Mouse (Mus musculus) heart, adult 2 months (tissue): Measurements from ENCODE around the gene Rps25. TPM values are rescaled to one million over a fixed set of nuclear protein-coding genes. Genes with fewer than 3 reads are reported as not detected.
A peak's percentile ranks its signal among the peaks of the same experiment; 100 is the strongest.
"Not testable (repeated sequence)": the region's sequence is repeated elsewhere in the genome, so short reads cannot be mapped to it uniquely, and the experiment has no call there.

Source experiments
- DNase-seq, 2 experiments: peaks; one replicate each; pipeline ENCODE4 v3.0.0; 2021
- H3K27ac ChIP-seq: fragments of 200-600 bp; 2 replicates; pipeline ENCODE4 v1.8.1; 2022
- H3K27me3 ChIP-seq: fragments of 200-500 bp; 2 replicates; pipeline ENCODE4 v1.6.1; 2012; ENCODE audit warnings: mild to moderate bottlenecking, low read length, inconsistent platforms, mixed read lengths; ENCODE audit not compliant: control insufficient read depth, insufficient read depth
- H3K36me3 ChIP-seq: fragments of 200-500 bp; 2 replicates; pipeline ENCODE4 v1.6.1; 2012; ENCODE audit warnings: low read length, inconsistent platforms; ENCODE audit not compliant: control insufficient read depth, insufficient read depth
- H3K4me1 ChIP-seq: fragments of 200-500 bp; 2 replicates; pipeline ENCODE4 v1.6.1; 2011; ENCODE audit warnings: low read length; ENCODE audit not compliant: control insufficient read depth, insufficient read depth
- H3K4me3 ChIP-seq: fragments of 200-600 bp; 2 replicates; pipeline ENCODE4 v1.8.1; 2022
- H3K79me2 ChIP-seq: fragments of 200-500 bp; replicated peaks from 2 replicates; pipeline ENCODE4 v1.6.1; 2012; ENCODE audit warnings: mild to moderate bottlenecking, inconsistent platforms, low read length, moderate library complexity, mixed read lengths; ENCODE audit not compliant: control insufficient read depth, insufficient read depth
- H3K9ac ChIP-seq: fragments of 200-500 bp; 2 replicates; pipeline ENCODE4 v1.6.1; 2012; ENCODE audit warnings: low read depth, mild to moderate bottlenecking, control low read depth, inconsistent platforms, low read length, mixed read lengths
- CTCF ChIP-seq: fragments of 200-600 bp; IDR thresholded peaks from 2 replicates; pipeline ENCODE4 v1.8.1; 2022; ENCODE audit warnings: antibody characterized with exemption, mild to moderate bottlenecking, moderate library complexity
- EP300 ChIP-seq: fragments of 200-500 bp; IDR thresholded peaks from 2 replicates; pipeline ENCODE4 v1.6.1; 2011; ENCODE audit warnings: low read depth, low read length, control low read depth; ENCODE audit not compliant: insufficient read depth
- POLR2A ChIP-seq: fragments of 200-500 bp; IDR thresholded peaks from 2 replicates; pipeline ENCODE4 v1.6.1; 2011; ENCODE audit warnings: mild to moderate bottlenecking, low read depth, low read length, control low read depth; ENCODE audit not compliant: insufficient read depth
- WGBS: fragments of 180-500 bp; shearing (Covaris S2); methylation state at CpG from one replicate; pipeline ENCODE4 v1.1.7; 2018; 5-methylcytosine and 5-hydroxymethylcytosine counted together
- intact Hi-C: fragments of 180-260 bp; cut with DNase I; formaldehyde crosslinking; loops from one replicate; pipeline ENCODE4 v1.15.1; 2025
- polyA plus RNA-seq: library from polyadenylated mRNA; depleted of rRNA; stranded (reverse); fragments of >200 nt; gene quantifications from 2 replicates; pipeline ENCODE4 v1.2.3, GENCODE M21; 2012
- total RNA-seq, 2 experiments: library from RNA; stranded (reverse); gene quantifications; 2 replicates each; pipeline ENCODE4 v1.2.3; 2021

Gene Rps25
- total and polyA plus RNA-seq, 3 experiments: 162 to 889 (median 735) TPM

DNA sequence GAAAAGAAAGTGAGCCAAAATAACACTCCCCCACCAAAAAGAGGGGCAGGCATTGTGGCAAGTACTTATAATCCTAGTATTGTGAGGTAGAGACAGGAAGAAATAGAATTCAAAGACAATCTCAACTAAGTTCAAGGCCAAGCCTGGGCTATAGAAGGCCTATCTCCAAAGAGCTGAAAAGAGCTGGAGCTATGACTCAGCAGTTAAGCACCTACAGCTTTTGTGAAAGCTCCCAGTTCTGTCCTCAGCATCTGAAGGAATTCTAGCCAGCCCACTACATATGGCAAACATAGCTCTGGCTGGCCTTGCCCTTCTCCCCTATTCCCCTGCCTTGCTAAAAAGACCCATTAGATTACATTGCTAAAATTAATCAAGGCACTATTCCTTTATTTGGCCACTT is 33.6 kb upstream of the Rps25 start:
- TF ChIP-seq EP300: no peak
- TF ChIP-seq POLR2A: no peak
- no peak for TF ChIP-seq CTCF
- no peak for DNase-seq
- Histone ChIP-seq H3K27ac (no peak overlapping the region), H3K79me2 (no peaks in the 10 kb centered on the region), H3K4me1 (no peaks in the 10 kb centered on the region), H3K36me3 (no peaks in the 10 kb centered on the region), H3K27me3 (no peaks in the 10 kb centered on the region), H3K4me3 (no peak overlapping the region), H3K9ac (no peak overlapping the region)
- intact Hi-C loops: no loop called here

DNA sequence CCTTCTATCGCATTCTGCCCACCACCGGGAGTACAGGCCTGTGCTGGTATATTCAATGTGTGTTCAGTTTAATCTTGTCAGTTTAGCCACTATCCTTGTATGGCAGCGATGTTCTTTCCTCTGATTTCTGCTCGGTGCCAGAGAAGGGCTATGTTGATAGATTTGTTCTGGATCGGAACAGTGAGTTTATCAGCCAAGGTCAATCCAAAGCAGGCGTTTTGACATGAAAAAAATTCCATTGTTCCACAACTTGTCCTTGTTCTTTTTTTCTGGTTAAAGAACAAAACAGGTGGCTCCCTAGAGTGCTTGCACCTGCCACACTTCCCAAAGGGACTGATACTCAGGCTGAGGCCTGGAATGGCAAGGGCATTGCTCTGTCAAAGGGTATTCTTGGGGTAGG is 30.8 kb upstream of the Rps25 start:
- no peak for TF ChIP-seq CTCF
- no peak for TF ChIP-seq EP300
- TF ChIP-seq POLR2A: no peak
- H3K4me3 ChIP-seq: no peak overlapping the region
- no peaks in the 10 kb centered on the region for H3K36me3 ChIP-seq
- no peak overlapping the region for H3K9ac ChIP-seq
- intact Hi-C loops: no loop called here
- no peaks in the 10 kb centered on the region for H3K27me3 ChIP-seq
- peaks cover 2% of the 10 kb centered on the region for H3K4me1 ChIP-seq
- no peak for DNase-seq
- no peak overlapping the region for H3K27ac ChIP-seq
- WGBS: 74% methylated on average over 6 of the region's 6 CpGs
- H3K79me2 ChIP-seq: no peaks in the 10 kb centered on the region

DNA sequence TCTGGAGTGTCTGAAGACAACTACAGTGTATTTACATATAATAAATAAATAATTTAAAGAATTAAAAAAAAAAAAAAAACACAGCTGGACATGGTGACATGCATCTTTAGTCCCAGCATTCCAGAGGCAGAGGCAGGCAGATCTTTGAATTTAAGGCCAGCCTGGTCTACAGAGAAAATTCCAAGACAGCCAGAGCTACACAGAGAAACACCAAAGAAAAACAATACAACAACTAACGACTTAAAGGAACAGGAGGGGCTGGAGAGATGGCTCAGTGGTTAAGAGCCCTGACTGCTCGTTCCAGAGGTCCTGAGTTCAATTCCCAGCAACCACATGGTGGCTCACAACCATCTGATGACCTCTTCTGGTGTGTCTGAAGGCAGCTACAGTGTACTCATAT is 29.6 kb upstream of the Rps25 start:
- H3K9ac ChIP-seq, intact Hi-C loops: not testable (repeated sequence)
- WGBS: 67% methylated on average over 2 of the region's 2 CpGs

GRCm38 (mm10) chr9:44378153-44378730 is 28.7 kb upstream of the Rps25 start:
- Histone ChIP-seq H3K4me3 (peak overlapping the region; percentile 80; the same call in 1 of the 2 replicates), H3K9ac (no peak overlapping the region), H3K36me3 (no peaks in the 10 kb centered on the region), H3K4me1 (peaks cover 2% of the 10 kb centered on the region), H3K27me3 (no peaks in the 10 kb centered on the region), H3K79me2 (no peaks in the 10 kb centered on the region), H3K27ac (no peak overlapping the region; the same call in 1 of the 2 replicates)
- intact Hi-C loops: no loop called here
- 68% methylated on average over 5 of the region's 5 CpGs for WGBS
- no peak for DNase-seq
- no peak for TF ChIP-seq EP300
- no peak for TF ChIP-seq CTCF
- TF ChIP-seq POLR2A: no peak

More for the DNA sequence above, 29.6 kb upstream of the Rps25 start:
- not testable (repeated sequence) for H3K79me2 ChIP-seq, H3K4me1 ChIP-seq, DNase-seq, H3K27me3 ChIP-seq, H3K36me3 ChIP-seq, H3K4me3 ChIP-seq, H3K27ac ChIP-seq

DNA sequence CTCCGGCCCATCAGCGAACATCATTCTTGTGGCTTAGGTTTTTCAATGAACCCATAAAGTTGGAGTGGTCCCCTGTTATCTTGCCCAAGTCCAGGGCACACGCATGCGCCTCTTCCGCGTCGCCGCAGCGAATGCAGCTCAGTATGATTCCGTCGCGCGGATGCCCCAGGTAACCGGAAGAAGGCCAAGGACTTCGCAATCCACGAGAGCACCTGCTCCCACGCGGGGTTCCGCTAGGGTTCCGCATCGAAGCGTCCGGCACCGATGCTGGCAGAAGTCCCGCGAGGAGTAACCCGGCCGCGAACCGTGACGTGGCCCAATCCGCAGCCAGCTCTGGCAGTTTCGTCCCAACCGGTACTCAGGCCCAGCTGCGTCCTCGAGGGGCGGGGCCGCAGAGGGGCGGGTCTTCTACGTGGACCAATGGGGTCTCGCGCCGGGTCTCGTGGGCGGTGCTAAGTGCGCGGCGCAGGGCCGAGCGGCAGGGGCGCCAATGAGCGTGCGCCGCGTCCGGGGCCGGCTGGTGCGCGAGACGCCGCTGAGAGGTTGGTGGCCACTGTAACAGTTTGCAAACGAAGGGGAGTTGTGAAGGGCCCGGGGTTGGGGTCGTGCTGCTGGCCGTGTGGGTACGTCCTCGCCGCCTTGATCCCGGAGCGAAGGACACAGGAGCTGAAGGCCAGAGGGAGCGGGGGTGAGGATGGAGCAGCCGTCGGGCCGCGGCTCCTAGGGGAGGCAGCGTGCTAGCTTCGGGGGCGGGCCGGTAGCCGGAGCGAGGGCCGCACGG is 27.7 kb upstream of the Rps25 start, which contains the start of gene Hyou1:
Hyou1 (plus strand) TSS at position 437 of the 781 bp plus-strand sequence.
- DNase-seq: peak; percentile 99 to 100

GRCm38 (mm10) chr9:44379862-44380261 is 27.1 kb upstream of the Rps25 start:
- Histone ChIP-seq H3K36me3 (no peaks in the 10 kb centered on the region), H3K79me2 (no peaks in the 10 kb centered on the region), H3K27ac (peak overlapping the region; percentile 89), H3K9ac (peak overlapping the region; percentile 79), H3K27me3 (no peaks in the 10 kb centered on the region), H3K4me1 (peaks cover 2% of the 10 kb centered on the region), H3K4me3 (peak overlapping the region; percentile 80)
- 5% methylated on average over 15 of the region's 15 CpGs for WGBS
- intact Hi-C loops: loop anchor here (10.0 kb wide), 1 partner anchor 395 kb away; no protein-coding TSS in a partner anchor
- no peak for TF ChIP-seq EP300
- TF ChIP-seq CTCF: no peak
- TF ChIP-seq POLR2A: no peak
- DNase-seq: no peak

More for the DNA sequence above, 27.7 kb upstream of the Rps25 start, which contains the start of gene Hyou1:
- peak; percentile 86 for TF ChIP-seq POLR2A
- peak; percentile 54; the same call in 1 of the 2 replicates for TF ChIP-seq EP300
- TF ChIP-seq CTCF: peak; percentile 69
- Histone ChIP-seq H3K4me1 (peaks cover 2% of the 10 kb centered on the region), H3K9ac (peak within 1 kb of the TSS; percentile 79), H3K27me3 (no peaks in the 10 kb centered on the region), H3K79me2 (no peaks in the 10 kb centered on the region), H3K36me3 (no peaks in the 10 kb centered on the region), H3K27ac (peak within 1 kb of the TSS; percentile 91), H3K4me3 (peak within 1 kb of the TSS; percentile 80)
- WGBS: under 1% methylated on average over 83 of the region's 83 CpGs
- intact Hi-C loops: no loop called here
